Mouse (Mus musculus) cerebellum, adult 2 months (tissue): ENCODE measurements around the gene Pphln1.

Experiments used
- CTCF ChIP-seq: fragments of 200-500 bp; IDR thresholded peaks from 2 replicates; pipeline ENCODE4 v1.5.1; 2011; ENCODE audit warnings: low read depth, mild to moderate bottlenecking, control low read depth, low read length, moderate library complexity, borderline replicate concordance; ENCODE audit not compliant: insufficient read depth
- POLR2A ChIP-seq: fragments of 200-500 bp; IDR thresholded peaks from 2 replicates; pipeline ENCODE4 v1.6.1; 2011; ENCODE audit warnings: low read length, control low read depth, borderline replicate concordance; ENCODE audit not compliant: insufficient read depth

- TF ChIP-seq POLR2A (no peak), CTCF (no peak)
Measured at GRCm38 (mm10) chr15:93517022-93517565, 118.9 kb downstream of the Pphln1 start.
